Mouse (Mus musculus): Measurements from ENCODE around the gene Erp29.

DNA sequence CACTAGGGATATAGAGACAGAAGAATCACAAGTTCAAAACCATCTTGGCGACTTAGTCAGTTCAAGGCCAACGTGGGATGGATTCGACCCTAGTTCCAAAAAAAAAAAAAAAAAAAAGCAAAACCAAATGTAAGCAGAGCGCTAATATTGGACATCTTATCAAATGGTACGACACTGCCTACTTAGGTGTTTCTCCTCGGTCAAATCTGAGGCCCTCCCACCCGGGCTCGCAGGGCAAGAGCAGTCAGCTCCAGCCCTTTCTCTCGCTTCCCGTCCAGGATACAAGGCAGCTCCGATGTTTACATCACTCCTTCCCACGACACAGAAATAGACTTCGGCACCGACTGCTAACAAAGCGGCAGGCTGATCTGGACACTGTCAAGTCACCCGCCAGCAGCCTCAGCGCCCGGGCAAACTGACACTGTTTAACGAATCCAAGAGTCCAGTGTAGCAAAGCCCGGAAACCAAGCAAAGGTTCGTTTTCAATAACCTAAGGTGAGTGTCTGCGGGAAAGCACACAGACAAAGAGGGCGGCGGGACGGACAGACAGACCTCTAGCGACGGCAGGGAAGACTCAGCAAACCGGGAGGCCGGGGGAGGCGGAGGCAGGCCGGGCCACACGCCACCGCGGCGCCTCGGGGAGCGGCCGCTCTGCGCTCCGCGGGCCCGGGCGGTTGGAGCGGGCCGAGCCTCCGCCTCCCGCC is 67.4 kb downstream of the Erp29 start:
- no peak for TF ChIP-seq CTCF (conservative IDR thresholded peaks at IDR 0.05; ENCODE audit: insufficient read depth, insufficient read length, low read depth, low read length)
- TF ChIP-seq POLR2A (IDR thresholded peaks at IDR 0.05; ENCODE audit: low read depth, low read length) = no peak

Data from kidney, adult 2 months (tissue).